Mouse (Mus musculus): ENCODE measurements around the gene Cela3a.
"Not testable (repeated sequence)": the region's sequence is repeated elsewhere in the genome, so short reads cannot be mapped to it uniquely, and the experiment has no call there.

Gene Cela3a

GRCm38 (mm10) chr4:137414936-137415335 lies 5.3 kb upstream of the Cela3a start:
- no peak for DNase-seq (ENCODE audit: low spot score)

DNA sequence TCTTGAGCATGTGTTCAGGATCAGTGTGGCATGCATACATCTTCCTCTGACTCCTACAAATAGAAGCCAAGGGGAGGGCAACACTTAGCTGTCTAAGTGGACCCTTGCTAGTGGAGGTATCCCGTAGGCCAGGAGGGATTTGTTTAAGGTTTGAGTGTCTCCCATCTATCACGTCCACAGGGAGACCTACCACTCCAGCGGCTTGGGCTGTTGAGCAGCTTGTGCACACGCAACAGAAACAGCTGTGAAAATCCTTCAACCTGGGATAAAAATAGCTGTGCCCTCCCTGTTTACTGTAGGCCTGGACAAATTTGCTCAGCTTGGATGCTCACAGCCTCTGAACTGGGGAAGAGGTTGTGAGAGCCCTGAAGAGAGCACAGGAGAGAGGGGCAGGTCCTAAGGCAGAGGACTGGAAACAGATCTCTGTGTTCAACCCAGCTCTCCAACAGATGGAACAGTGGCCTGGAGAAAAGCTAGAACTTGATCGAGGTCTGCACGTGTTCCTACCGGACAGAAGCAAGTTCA lies 2.7 kb upstream of the Cela3a start:
- DNase-seq (ENCODE audit: low spot score): not testable (repeated sequence)

- no peak for DNase-seq (ENCODE audit: low spot score)
Measured at GRCm38 (mm10) chr4:137405571-137405970, 4.0 kb downstream of the Cela3a start.

- DNase-seq (ENCODE audit: low spot score): no peak
Measured at GRCm38 (mm10) chr4:137396641-137397525, 12.7 kb downstream of the Cela3a start.

DNA sequence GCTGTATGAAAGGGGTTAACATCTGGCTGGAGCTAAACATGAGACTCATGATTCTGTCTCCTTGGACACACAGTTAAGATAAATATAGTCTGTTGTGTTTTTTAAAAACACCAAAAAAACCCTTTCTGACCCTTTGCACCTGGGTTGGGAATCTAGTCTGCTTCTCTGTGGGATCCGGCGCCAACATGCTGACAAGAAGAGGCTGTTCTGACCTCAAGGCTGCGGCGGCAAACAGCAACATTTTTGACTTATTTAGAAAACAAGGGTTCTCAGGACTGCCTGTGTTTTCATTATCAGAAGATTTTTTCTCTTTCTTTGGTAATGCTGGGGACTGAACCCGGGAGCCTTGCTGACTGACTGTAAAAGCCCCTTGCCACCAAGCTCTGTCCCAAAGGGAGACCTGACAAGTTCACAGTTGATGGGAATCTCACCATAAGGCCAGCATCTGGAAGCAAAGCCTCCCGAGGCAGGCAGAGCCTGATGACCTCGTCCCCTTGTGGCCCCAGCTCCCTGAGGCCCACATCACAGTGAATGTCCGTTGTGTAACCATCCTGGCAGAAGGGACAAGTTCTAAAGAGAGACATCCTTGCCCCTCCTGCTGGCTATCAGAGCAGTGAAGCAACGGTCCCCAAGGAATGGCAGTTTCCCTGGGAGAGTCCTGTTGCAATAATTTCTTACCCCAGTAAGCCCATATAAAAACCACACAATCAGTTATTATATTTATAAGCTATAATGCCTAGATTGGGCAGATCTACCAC lies 16.0 kb downstream of the Cela3a start:
- DNase-seq (ENCODE audit: low spot score): no peak

- no peak for DNase-seq (ENCODE audit: low spot score)
Measured at GRCm38 (mm10) chr4:137392874-137393273, 16.7 kb downstream of the Cela3a start.

DNA sequence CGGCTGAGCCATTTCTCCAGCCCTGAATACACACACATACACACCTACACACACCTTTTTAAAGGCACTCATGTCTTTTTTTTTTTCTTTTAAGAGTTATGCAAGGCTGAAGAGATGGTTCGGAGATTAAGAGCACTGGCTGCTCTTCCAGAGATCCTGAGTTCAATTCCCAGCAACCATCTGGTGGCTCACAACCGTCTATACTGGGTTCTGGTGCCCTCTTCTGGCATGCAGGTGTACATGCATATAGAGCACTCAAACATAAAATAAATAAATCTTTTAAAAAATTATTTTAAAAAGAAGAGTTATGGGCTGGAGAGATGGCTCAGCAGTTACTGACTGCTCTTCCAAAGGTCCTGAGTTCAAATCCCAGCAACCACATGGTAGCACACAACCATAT lies 18.3 kb downstream of the Cela3a start:
- no peak for DNase-seq (ENCODE audit: low spot score)

GRCm38 (mm10) chr4:137390196-137390595 lies 19.4 kb downstream of the Cela3a start:
- DNase-seq (ENCODE audit: low spot score): no peak

DNA sequence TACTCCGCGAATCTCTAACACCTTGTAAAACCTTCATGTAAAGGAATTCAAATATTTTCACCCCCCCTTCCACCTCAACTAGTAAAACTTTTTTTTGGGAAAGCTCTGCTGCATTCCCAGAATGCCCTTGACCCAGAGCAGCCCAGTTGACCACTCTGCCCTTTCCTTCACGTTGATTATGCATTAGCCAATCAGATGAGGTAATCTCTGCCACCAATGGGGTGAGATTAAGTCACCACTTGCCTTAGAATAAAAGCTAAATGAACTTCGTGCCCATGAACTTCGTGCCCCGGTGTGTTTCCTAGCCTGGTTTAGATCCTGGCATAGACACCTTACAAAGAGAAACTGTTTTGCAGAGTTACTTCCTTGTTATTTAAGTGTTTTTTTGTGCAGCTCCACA lies 20.6 kb downstream of the Cela3a start:
- no peak for DNase-seq (ENCODE audit: low spot score)

- peak; percentile 88 for DNase-seq (ENCODE audit: low spot score)
Measured at GRCm38 (mm10) chr4:137388059-137388794, 21.4 kb downstream of the Cela3a start.

GRCm38 (mm10) chr4:137387482-137388058 lies 22.0 kb downstream of the Cela3a start:
- DNase-seq (ENCODE audit: low spot score): peak; percentile 46

DNA sequence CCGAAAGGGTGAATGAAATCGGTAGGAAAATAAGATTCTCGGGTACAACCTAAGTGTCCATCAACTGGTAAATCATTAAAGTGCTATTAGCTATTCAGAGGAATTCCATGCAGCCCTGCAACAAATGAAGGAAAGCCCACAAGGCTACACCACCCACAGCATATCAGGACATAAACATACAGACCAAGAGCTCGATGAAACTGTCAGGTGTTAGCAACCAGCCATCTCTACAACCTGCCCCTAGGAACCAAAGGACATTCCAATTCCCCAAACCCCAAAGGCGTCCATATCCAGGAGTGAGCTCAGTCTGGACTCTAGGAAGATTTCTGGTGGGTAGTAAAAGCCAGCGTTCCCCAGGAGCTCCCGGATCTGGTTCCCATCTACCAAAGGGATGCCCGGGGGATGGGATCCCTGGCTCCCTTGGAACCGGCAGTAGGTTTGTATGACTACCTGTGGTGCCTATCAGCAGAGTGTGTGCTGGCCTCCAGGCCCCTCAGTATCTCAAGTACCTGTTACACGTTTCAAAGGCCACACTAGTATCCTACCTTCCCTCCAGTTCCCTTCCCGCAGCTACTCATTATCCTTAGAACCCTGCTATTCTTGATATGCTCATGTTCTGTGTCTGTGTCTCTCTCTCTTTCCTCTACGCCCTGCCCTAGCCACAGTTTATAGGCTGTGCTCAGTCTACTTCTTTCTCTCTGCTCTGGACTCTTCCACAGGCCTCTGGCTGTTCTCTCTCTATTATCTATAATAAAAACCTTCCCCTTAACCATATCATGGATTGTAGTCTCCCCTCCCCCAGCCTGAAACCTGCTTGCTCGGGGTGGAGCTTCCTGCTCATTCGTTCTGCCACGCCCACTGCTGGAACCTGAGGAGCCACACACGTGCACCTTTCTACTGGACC lies 28.6 kb downstream of the Cela3a start:
- DNase-seq (ENCODE audit: low spot score): peak; percentile 55

GRCm38 (mm10) chr4:137379713-137380255 lies 29.8 kb downstream of the Cela3a start:
- no peak for DNase-seq (ENCODE audit: low spot score)

- no peak for DNase-seq (ENCODE audit: low spot score)
Measured at GRCm38 (mm10) chr4:137379085-137379484, 30.5 kb downstream of the Cela3a start.

DNA sequence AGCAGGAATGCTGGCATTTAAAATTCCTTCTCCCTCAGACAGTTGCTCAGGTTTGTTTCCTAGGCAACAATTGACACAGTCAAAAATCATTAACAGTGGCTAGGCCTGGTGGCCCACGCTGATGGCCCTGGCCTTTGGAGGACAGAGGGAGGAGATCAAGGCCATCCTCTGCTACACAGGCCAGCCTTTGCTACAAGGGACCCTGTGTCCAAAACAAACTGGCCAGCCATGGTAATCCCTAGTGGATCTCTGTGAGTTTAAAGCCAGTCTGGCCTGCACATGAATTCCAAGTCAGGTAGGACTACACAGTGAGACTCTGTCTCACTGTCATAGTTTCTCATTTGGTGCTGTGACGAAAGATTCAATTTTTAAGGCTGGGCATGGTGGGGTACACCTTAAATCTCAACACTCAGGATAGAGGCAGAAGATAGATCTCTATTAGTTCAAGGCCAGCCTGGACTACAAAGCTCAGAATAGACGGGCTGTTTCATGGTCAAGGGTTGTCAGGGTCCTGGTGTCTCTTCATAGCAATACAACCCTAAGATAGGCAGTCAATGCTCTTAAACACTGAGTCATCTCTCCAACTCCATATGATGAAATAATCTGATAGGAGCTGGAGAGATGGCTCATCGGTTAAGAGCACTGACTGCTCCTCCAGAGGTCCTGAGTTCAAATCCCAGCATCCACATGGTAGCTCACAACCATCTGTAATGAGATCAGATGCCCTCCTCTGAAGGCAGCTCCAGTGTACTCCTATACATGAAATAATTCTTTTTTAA lies 31.9 kb downstream of the Cela3a start:
- no peak for DNase-seq (ENCODE audit: low spot score)

DNA sequence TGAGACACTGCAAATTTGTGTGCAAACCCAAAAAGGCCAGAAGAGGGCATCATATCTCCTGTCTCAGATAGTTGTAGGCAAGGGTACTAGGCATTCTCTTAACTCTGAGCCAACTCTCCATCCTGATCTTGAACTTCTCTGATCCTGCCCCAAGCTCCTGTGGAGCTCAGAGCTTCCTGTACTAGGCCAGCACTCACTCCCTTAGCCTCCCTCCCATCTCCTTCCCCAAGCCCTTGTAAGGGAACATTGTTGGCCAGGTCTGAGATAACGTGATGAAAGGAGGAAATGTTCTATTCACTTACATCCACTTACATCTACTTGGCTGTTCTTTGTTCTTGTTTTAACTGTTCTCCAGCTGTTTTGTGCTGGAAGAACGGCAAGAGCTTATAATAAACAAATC lies 32.8 kb downstream of the Cela3a start:
- no peak for DNase-seq (ENCODE audit: low spot score)

DNA sequence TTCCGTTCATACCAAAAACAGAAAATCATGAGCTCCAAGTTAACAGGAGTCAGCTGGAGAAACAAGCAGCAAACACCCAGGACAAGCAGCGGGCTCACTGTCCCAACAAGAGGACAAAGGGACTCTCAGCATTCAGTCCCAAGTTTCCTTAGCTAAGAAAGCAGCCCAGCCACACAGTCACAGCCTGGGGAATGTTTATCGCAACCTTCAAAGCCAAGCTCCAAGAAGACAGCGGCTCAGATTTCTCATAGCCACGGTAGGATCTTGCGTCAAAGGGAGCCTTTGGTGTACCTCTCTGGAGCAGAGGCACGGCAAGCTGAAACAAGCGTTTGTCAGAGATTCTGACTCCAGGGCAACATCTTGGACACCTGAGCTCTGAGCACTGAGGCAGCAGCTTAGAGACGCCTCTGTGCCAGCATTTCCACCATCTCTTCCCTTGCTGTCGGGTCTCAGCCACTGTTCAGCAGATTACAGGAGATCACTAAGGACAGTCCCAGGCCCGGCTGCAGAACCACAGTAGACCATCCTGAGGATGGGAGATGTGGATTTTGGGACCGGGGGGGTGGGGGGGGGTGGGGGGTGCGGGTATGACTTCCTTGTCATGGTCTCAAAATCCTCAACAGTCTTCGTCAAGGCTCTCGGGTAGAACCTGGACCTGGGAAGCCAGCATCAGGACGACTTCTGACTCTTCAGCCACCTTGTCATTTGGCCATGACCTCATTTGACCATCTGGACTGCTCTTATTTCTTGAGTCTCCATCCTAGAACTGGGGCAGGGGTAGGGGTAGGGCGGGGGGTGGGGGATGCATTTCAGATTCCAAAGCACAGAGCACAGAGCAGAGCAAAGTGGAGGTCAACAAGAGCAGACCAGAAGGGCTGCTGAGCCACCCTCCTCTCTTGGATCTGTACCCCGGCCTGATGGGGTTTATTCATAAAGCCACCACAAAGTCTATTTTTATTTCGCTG lies 34.0 kb downstream of the Cela3a start:
- DNase-seq (ENCODE audit: low spot score): no peak

DNA sequence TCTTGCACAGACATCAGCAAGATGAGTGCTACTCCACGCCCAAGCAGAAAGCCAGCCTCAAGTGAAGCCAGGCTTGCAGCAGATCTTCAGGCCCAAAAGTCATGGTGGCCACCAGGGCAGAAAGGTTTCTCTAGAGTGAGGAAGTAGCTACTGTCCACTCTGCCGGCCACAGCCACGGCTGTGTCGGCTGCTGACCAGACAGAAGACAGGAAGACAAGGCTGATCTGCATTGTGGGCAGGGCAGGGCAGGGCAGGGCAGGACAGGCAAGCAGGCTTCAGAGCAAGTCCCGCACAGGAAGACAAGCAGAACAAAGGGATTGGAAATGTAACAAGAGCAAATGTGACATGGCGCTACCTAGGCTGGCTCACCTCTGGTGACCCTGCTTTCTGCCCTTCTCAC lies 35.9 kb downstream of the Cela3a start:
- no peak for DNase-seq (ENCODE audit: low spot score)
